In the genomic region with DNA sequence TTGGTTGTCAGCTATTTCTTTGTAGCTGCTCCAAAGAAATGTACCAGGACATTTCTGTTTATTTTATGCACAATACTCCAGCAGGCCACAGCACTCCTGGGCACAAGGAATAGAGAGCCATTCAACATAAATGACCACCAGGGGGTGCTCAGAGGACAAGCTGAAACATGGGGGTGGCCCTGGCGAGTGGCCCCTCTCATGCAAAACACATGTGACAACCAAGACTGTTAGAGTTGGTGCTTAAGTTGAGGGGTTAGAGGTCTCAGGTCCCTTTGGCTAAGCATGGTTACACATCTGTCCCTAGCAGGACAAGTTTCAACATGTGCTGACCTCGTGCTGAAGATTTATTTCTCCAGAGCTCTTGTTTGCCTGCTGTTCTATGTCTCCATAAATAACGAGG, we compare ENCODE assay signal across 9 mouse cellular contexts.
DNase-seq lines count a peak whose midpoint lies in the region; ATAC-seq and TF ChIP-seq lines count a peak whose summit lies in the region.
"Had no signal": no experiment of that assay in that cellular context is flagged by ENCODE, and none has a peak within 500 bp of the region (broad histone marks: within the 10 kb centered on the region; RNA-seq: fewer than 3 reads in every experiment).

No protein-coding gene starts in this region.

- H3K4me2 ChIP-seq in embryonic facial prominence, embryonic 11.5 days (ENCODE audit: low read depth, low read length) = no peak overlapping the region
- H3K4me2 ChIP-seq: neural tube, embryonic 12.5 days had no signal

- H3K9ac ChIP-seq in embryonic facial prominence, embryonic 11.5 days (replicated peaks; ENCODE audit: low read length) = no peak overlapping the region
- H3K9ac ChIP-seq: neural tube, embryonic 12.5 days had no signal

- peak; percentile 38 for TF ChIP-seq CTCF in lung, adult 2 months (IDR thresholded peaks at IDR 0.05; ENCODE audit: insufficient read depth, low read length)

- ATAC-seq in embryonic facial prominence, embryonic 11.5 days (replicated peaks; ENCODE audit: insufficient number of reproducible peaks, low FRiP score, low TSS enrichment, low read depth) = no peak

- H3K4me3 ChIP-seq in embryonic facial prominence, embryonic 11.5 days (ENCODE audit: low read depth, low read length) = no peak overlapping the region
- no peak overlapping the region for H3K4me3 ChIP-seq in lung, adult 2 months (replicated peaks; ENCODE audit: extremely low read depth, low read depth, low read length)
- H3K4me3 ChIP-seq: neural tube, embryonic 12.5 days had no signal

- no peaks in the 10 kb centered on the region for H3K4me1 ChIP-seq in embryonic facial prominence, embryonic 11.5 days (ENCODE audit: control insufficient read depth, insufficient read depth, low read length)
- H3K4me1 ChIP-seq in lung, adult 2 months (ENCODE audit: control insufficient read depth, insufficient read depth, low read length) = peaks cover 5% of the 10 kb centered on the region
- H3K4me1 ChIP-seq: neural tube, embryonic 12.5 days had no signal

- DNase-seq in cerebellum, postnatal 10 days = peak; percentile 28 to 34
- no peak for DNase-seq in cerebellum, adult 11-12 months
- peak; percentile 25 for DNase-seq in ovary, postnatal 14 days (ENCODE audit: low spot score)
- no peak for DNase-seq in ovary, postnatal 36 days (ENCODE audit: low spot score)
- DNase-seq in embryonic facial prominence, embryonic 11.5 days (ENCODE audit: low spot score) = peak; percentile 60
- peak; percentile 17 for DNase-seq in lung, adult 2 months
- peak; percentile 73 for DNase-seq in thymus, postnatal 4 days
- no peak for DNase-seq in spleen, postnatal 36 days (ENCODE audit: low spot score in 2 of 2)

- no peaks in the 10 kb centered on the region for H3K9me3 ChIP-seq in embryonic facial prominence, embryonic 11.5 days (replicated peaks; ENCODE audit: control insufficient read depth, low read length)
- H3K9me3 ChIP-seq: neural tube, embryonic 12.5 days had no signal

- no peaks in the 10 kb centered on the region for H3K27me3 ChIP-seq in embryonic facial prominence, embryonic 11.5 days (ENCODE audit: control insufficient read depth, insufficient read depth, low read length)
- H3K27me3 ChIP-seq: neural tube, embryonic 12.5 days had no signal

- 42% methylated on average over 3 of the region's 3 CpGs for WGBS in embryonic facial prominence, embryonic 11.5 days
- 40% methylated on average over 3 of the region's 3 CpGs for WGBS in lung, adult 2 months

- no peak overlapping the region for H3K27ac ChIP-seq in embryonic facial prominence, embryonic 11.5 days (replicated peaks; ENCODE audit: low read depth, low read length)
- H3K27ac ChIP-seq: neural tube, embryonic 12.5 days had no signal

- no peak for TF ChIP-seq POLR2A in lung, adult 2 months (IDR thresholded peaks at IDR 0.05; ENCODE audit: borderline replicate concordance, extremely low read depth, low read depth, low read length)

- H3K36me3 ChIP-seq in embryonic facial prominence, embryonic 11.5 days (replicated peaks; ENCODE audit: control insufficient read depth, insufficient read depth, low read depth, low read length) = no peaks in the 10 kb centered on the region
- H3K36me3 ChIP-seq: neural tube, embryonic 12.5 days had no signal

Comparison
In these comparisons a context has a peak if more than half of its experiments do, and no peak if none do; other contexts are left out.
1. DNase-seq: peak in cerebellum, postnatal 10 days (2 of 2), ovary, postnatal 14 days (single experiment), embryonic facial prominence, embryonic 11.5 days (single experiment), lung, adult 2 months (single experiment) and thymus, postnatal 4 days (single experiment); none in cerebellum, adult 11-12 months (single experiment), ovary, postnatal 36 days (single experiment) and spleen, postnatal 36 days (0 of 2).